Mouse (Mus musculus) erythroblast, embryonic 14.5 days (primary cell): ENCODE results near the gene Btrc.

ENCODE experiments used
- GATA1 ChIP-seq: IDR thresholded peaks from 2 replicates; pipeline ENCODE4 v1.6.1; 2012; ENCODE audit warnings: low read length, inconsistent platforms, mixed read lengths
- TAL1 ChIP-seq: IDR thresholded peaks from 3 replicates; pipeline ENCODE4 v1.6.1; 2012; ENCODE audit warnings: low read length, inconsistent platforms, mixed read lengths

DNA sequence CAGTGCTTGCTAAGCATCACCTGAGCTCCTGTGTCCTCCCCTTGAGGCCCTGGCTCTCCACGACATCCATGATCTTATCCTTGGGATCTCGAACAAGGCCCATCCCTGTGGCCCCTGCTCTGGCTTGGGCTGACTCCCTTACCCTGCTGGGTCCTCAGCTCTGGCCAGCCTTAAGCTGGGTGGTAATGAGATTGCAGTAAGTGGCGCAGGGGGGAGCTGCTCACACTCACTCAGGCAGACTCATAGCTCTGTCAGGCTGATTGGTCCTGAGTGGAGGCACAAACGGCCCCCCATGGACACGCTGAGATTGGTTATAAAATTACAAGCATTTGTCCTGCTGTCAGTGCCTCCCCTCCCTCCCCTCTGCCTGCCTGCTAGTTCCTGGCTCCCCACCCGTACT is 172.4 kb downstream of the Btrc start:
- TF ChIP-seq GATA1 (no peak; the same call in 1 of the 2 replicates), TAL1 (no peak)
